Comparison of ENCODE assay signal across 9 mouse cellular contexts in the genomic region with DNA sequence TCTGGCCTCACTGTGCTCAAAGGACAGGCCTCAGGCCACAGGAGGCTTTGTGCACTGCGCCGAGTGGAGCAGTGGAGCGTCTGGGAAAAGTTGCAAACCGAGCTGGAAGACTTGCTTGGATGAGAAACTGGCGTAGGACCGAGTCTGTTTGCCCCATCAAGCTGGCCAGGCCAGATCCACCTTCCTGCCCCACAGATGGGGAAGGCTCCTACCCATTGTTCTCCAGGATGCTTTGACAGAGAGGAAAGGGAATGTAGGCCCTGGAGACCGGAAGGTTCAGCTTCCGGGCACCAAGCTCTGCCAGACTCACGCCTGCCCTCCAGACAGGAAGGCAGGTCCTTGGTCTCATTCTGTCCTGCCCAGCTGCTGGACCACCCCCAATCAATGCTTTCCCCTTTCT. TPM values are rescaled to one million over a fixed set of nuclear protein-coding genes. Genes with fewer than 3 reads are reported as not detected.
DNase-seq lines count a peak whose midpoint lies in the region; ATAC-seq lines count a peak whose summit lies in the region.
"Had no signal": no experiment of that assay in that cellular context is flagged by ENCODE, and none has a peak within 500 bp of the region (broad histone marks: within the 10 kb centered on the region; RNA-seq: fewer than 3 reads in every experiment).

No protein-coding gene starts in this region.

- peaks cover 26% of the 10 kb centered on the region for H3K4me1 ChIP-seq in forebrain, embryonic 10.5 days
- H3K4me1 ChIP-seq in forebrain, embryonic 12.5 days, result peaks cover 9% of the 10 kb centered on the region

- H3K9me3 ChIP-seq in forebrain, embryonic 10.5 days, result no peaks in the 10 kb centered on the region
- no peaks in the 10 kb centered on the region for H3K9me3 ChIP-seq in forebrain, embryonic 12.5 days

- H3K4me2 ChIP-seq in forebrain, embryonic 12.5 days, result no peak overlapping the region

- no peaks in the 10 kb centered on the region for H3K36me3 ChIP-seq in forebrain, embryonic 10.5 days (replicated peaks)
- H3K36me3 ChIP-seq in forebrain, embryonic 12.5 days (replicated peaks), result no peaks in the 10 kb centered on the region

- no peak overlapping the region for H3K9ac ChIP-seq in forebrain, embryonic 12.5 days

- intact Hi-C loops in heart, postnatal 25 days (cut with DNase I), result no loop called here

- no peak for DNase-seq in forebrain, embryonic 10.5 days (ENCODE audit: extremely low spot score, low spot score)
- DNase-seq in heart, postnatal 25 days (ENCODE audit: low spot score), result peak; percentile 45
- DNase-seq in kidney, postnatal 4 days, result peak; percentile 44 to 60
- DNase-seq in lung, postnatal 4 days, result peak; percentile 64 to 88
- no peak for DNase-seq in frontal cortex, postnatal 14 days (ENCODE audit: low spot score in 2 of 2)
- no peak for DNase-seq in urinary bladder, postnatal 25 days (ENCODE audit: low spot score)
- no peak for DNase-seq in c-Kit-positive CD71-positive TER-119-positive erythroid progenitor cells, embryonic 14.5 days (ENCODE audit: low spot score)
- DNase-seq: right cerebral cortex, adult 18-20 months had no signal

- WGBS in forebrain, embryonic 10.5 days, result 66% methylated on average over 9 of the region's 9 CpGs
- WGBS in forebrain, embryonic 12.5 days, result 75% methylated on average over 9 of the region's 9 CpGs

- H3K27ac ChIP-seq in forebrain, embryonic 10.5 days, result peak overlapping the region; percentile 74
- H3K27ac ChIP-seq in forebrain, embryonic 12.5 days, result no peak overlapping the region

- no peaks in the 10 kb centered on the region for H3K27me3 ChIP-seq in forebrain, embryonic 10.5 days (ENCODE audit: poor library complexity, severe bottlenecking)
- no peaks in the 10 kb centered on the region for H3K27me3 ChIP-seq in forebrain, embryonic 12.5 days

- ATAC-seq in forebrain, embryonic 12.5 days (ENCODE audit: low FRiP score), result no peak

- no peak overlapping the region for H3K4me3 ChIP-seq in forebrain, embryonic 10.5 days
- H3K4me3 ChIP-seq in forebrain, embryonic 12.5 days (replicated peaks), result no peak overlapping the region

RNA-seq across cellular contexts. Expression of a gene that starts 5.8 kb away (rescaled TPM):
- polyA plus RNA-seq in forebrain, embryonic 10.5 days (2016; fragmentation: Nextera tagmentation; extraction: Ambion mirVana), result 12.5 and 14.3 TPM in 2 replicates
- polyA plus RNA-seq in forebrain, embryonic 12.5 days (2016; fragmentation: Nextera tagmentation; extraction: Ambion mirVana), result 10.0 and 10.9 TPM in 2 replicates
- 100 to 1,000 TPM; 127 to 153 TPM for total RNA-seq in heart, postnatal 25 days (2021)

Comparison
In these comparisons a context has a peak if more than half of its experiments do, and no peak if none do; other contexts are left out.
1. DNase-seq: peak in heart, postnatal 25 days (single experiment), kidney, postnatal 4 days (2 of 2) and lung, postnatal 4 days (2 of 2); none in forebrain, embryonic 10.5 days (single experiment), frontal cortex, postnatal 14 days (0 of 2), urinary bladder, postnatal 25 days (single experiment) and c-Kit-positive CD71-positive TER-119-positive erythroid progenitor cells, embryonic 14.5 days (single experiment).